Mouse (Mus musculus): ENCODE measurements around the gene Zkscan16. TPM values are rescaled to one million over a fixed set of nuclear protein-coding genes. Genes with fewer than 3 reads are reported as not detected.

Gene Zkscan16
- polyA plus RNA-seq (2014; fragmentation: Nextera tagmentation; extraction: Ambion mirVana) = 2.5 and 2.6 TPM in 2 replicates

DNA sequence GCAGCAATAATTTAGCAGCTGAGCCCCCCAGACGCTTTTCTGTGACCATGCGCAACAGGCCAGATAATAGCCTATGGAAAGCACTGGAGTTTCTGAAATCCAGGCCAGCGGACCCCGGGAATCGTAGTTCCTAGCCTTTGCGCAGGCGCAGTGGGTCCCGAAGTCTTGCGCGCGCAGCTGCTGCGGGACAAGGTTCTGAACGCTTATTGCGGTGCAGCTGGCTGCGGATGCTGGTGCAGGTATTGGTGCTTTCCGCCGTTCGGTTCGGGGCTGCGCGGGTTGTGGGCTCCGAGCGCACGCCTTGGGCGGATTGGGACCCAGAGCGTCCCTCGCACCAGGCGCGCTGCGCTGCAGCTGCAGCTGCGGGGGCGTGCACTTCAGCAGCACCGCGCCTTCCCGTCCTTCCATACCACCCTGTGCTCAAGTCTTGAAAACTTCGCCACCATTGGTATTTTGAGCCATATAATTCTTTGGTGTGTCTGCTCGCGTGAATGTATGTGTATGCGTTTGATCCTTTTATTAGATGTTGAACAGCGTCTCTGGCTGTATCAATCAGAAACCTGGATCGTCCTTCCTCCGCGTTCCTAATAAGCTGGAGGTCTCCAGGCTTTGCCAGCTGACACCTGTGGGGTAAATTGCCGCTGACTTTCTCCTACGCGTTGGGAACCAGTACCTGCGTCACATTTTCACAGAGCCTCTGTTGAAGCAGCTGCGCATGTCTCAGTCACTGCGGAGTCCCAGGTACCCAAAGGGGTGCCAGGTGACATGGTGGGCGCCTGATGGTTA, at the start of gene Zkscan16:
TSS of gene Zkscan16 (plus strand) at position 209 of the 786 bp plus-strand sequence.
- Histone ChIP-seq H3K27ac (ENCODE audit: low read depth, low read length) (peak within 1 kb of the TSS; percentile 34), H3K4me1 (ENCODE audit: control insufficient read depth, insufficient read depth, low read length) (peaks cover 9% of the 10 kb centered on the region), H3K4me2 (ENCODE audit: low read depth, low read length) (peak within 1 kb of the TSS; percentile 80), H3K9ac (replicated peaks; ENCODE audit: low read depth, low read length) (peak within 1 kb of the TSS; percentile 70), H3K27me3 (ENCODE audit: control insufficient read depth, insufficient read depth, low read length) (no peaks in the 10 kb centered on the region; the same call in 1 of the 2 replicates), H3K9me3 (ENCODE audit: control insufficient read depth, low read length) (no peaks in the 10 kb centered on the region), H3K36me3 (ENCODE audit: control insufficient read depth, insufficient read depth, low read length) (no peaks in the 10 kb centered on the region), H3K4me3 (ENCODE audit: low read depth, low read length) (peak within 1 kb of the TSS; percentile 70)
- peak; percentile 92 for ATAC-seq (ENCODE audit: low read depth)
- WGBS = 1% methylated on average over 50 of the region's 50 CpGs

- Histone ChIP-seq H3K27ac (ENCODE audit: low read depth, low read length) (no peak overlapping the region), H3K36me3 (ENCODE audit: control insufficient read depth, insufficient read depth, low read length) (no peaks in the 10 kb centered on the region), H3K27me3 (ENCODE audit: control insufficient read depth, insufficient read depth, low read length) (no peaks in the 10 kb centered on the region), H3K9me3 (ENCODE audit: control insufficient read depth, low read length) (no peaks in the 10 kb centered on the region), H3K4me2 (ENCODE audit: low read depth, low read length) (no peak overlapping the region), H3K4me3 (ENCODE audit: low read depth, low read length) (no peak overlapping the region), H3K9ac (replicated peaks; ENCODE audit: low read depth, low read length) (no peak overlapping the region), H3K4me1 (ENCODE audit: control insufficient read depth, insufficient read depth, low read length) (no peaks in the 10 kb centered on the region)
- WGBS = 90% methylated on average over 7 of the region's 7 CpGs
- ATAC-seq (ENCODE audit: low read depth) = no peak
These were observed 49.0 kb upstream of the Zkscan16 start for GRCm38 (mm10) chr4:58894399-58894798.

DNA sequence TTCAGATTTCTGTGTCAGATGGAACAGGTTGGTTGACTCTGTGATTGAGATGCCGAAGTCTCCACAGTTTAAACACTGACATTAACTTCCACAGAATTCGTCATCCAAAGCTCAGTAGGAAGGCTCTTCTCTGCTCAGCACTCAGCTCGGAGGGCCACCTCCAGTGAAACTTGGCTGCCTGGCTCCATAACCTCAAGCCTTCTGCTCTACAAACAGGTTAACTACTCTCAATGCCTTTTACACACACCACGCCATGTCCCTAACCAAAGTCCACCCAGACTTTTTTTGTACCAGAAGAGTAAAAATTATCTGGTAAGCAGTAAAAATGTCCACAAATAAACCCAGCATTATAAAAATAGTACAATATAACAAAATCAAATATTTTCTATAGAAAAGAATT, 46.0 kb upstream of the Zkscan16 start:
- Histone ChIP-seq H3K36me3 (ENCODE audit: control insufficient read depth, insufficient read depth, low read length) (no peaks in the 10 kb centered on the region), H3K27ac (ENCODE audit: low read depth, low read length) (no peak overlapping the region), H3K9ac (replicated peaks; ENCODE audit: low read depth, low read length) (no peak overlapping the region), H3K4me3 (ENCODE audit: low read depth, low read length) (no peak overlapping the region), H3K4me1 (ENCODE audit: control insufficient read depth, insufficient read depth, low read length) (no peaks in the 10 kb centered on the region), H3K4me2 (ENCODE audit: low read depth, low read length) (no peak overlapping the region), H3K9me3 (ENCODE audit: control insufficient read depth, low read length) (no peaks in the 10 kb centered on the region), H3K27me3 (ENCODE audit: control insufficient read depth, insufficient read depth, low read length) (no peaks in the 10 kb centered on the region)
- ATAC-seq (ENCODE audit: low read depth) = no peak
- 71% methylated on average over 4 of the region's 4 CpGs for WGBS

DNA sequence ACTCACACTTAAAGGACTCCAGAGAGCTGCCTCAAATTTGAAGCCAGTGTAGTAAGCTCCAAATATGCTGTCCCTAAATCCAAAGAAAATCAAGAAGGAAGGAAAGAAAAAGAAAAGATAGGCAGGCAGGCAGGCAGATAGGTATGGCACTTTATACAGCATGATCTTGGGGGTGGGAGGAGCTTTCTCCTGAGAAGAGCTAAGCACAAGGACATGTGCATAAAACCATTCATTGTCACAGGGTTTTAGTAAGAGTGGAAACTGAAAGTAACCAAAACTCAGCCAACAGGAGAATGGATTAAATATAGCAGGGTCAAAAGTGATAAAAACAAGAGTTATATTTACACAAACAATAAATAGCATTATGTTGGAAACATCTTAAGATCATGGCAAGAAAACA, 45.1 kb upstream of the Zkscan16 start:
- no peaks in the 10 kb centered on the region for H3K36me3 ChIP-seq (ENCODE audit: control insufficient read depth, insufficient read depth, low read length)
- no peak overlapping the region for H3K27ac ChIP-seq (ENCODE audit: low read depth, low read length)
- H3K27me3 ChIP-seq (ENCODE audit: control insufficient read depth, insufficient read depth, low read length) = no peaks in the 10 kb centered on the region
- ATAC-seq (ENCODE audit: low read depth) = no peak
- no peak overlapping the region for H3K4me2 ChIP-seq (ENCODE audit: low read depth, low read length)
- H3K9ac ChIP-seq (replicated peaks; ENCODE audit: low read depth, low read length) = no peak overlapping the region
- H3K4me3 ChIP-seq (ENCODE audit: low read depth, low read length) = no peak overlapping the region
- H3K9me3 ChIP-seq (ENCODE audit: control insufficient read depth, low read length) = no peaks in the 10 kb centered on the region
- no peaks in the 10 kb centered on the region for H3K4me1 ChIP-seq (ENCODE audit: control insufficient read depth, insufficient read depth, low read length)

DNA sequence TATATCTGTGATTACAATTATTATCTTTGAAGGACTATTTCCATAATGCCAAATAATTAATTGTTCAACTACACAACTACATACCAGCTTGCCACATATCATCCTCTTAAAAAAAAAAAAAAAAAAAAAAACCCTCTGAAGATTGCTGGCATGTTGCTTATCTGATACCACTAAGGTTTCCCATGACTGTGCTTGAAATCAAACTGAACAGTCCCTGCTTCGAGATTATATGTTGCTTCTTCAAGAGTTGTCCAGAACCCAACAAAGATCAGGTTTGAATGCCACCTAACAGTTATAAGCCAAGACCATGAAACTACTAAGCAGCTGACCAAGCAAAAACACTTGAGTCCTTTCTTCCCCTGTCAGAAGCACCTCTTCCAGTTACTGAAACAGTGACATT, 36.0 kb upstream of the Zkscan16 start:
- WGBS = 94% methylated on average over 1 of the region's 1 CpGs
- no peak overlapping the region for H3K27ac ChIP-seq (ENCODE audit: low read depth, low read length)
- no peak overlapping the region for H3K9ac ChIP-seq (replicated peaks; ENCODE audit: low read depth, low read length)
- ATAC-seq (ENCODE audit: low read depth) = no peak
- H3K4me2 ChIP-seq (ENCODE audit: low read depth, low read length) = no peak overlapping the region
- H3K4me1 ChIP-seq (ENCODE audit: control insufficient read depth, insufficient read depth, low read length) = peaks cover 3% of the 10 kb centered on the region; the same call in 1 of the 2 replicates
- H3K9me3 ChIP-seq (ENCODE audit: control insufficient read depth, low read length) = no peaks in the 10 kb centered on the region
- no peaks in the 10 kb centered on the region for H3K27me3 ChIP-seq (ENCODE audit: control insufficient read depth, insufficient read depth, low read length)
- H3K36me3 ChIP-seq (ENCODE audit: control insufficient read depth, insufficient read depth, low read length) = no peaks in the 10 kb centered on the region
- H3K4me3 ChIP-seq (ENCODE audit: low read depth, low read length) = no peak overlapping the region

DNA sequence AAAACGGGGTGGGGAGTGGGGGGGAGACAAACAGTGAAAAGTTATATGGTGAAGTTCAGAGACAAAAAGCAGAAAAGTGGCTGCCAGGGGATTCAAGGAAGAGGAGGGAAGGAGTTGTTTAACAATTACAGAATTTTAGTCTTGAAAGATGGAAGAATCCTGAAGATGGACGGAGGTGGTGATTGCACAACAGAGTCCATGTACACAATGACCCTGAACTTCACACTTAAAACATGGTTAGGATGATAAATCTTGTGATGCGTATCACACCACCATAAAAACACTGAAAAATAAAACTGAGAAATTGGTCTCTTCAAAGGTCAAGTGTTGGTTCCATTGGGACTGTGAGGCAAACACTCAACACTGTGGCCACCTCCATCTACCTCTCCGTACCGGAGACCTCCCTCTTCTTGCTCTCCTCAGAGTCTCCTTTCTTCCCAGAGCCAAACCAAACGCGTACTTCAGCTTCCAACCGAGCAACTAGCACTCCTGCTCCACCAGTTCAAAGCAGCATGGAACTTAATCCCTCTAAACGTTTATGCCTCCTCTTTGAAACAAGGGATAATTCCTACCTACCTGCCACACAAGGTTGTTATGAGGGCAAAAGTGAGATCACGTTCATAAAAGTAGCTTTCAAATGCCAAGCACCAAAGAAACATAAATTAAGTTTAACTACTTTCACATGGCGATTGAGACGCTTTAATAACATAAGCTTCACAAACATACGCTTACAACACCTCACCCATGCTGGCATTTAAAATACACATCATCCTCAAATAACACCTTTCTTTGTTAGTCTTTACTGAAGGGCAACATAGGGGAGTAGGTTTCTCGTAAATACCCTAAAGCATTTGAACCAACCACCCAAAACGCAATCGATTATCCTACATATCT, 33.0 kb upstream of the Zkscan16 start:
- H3K27ac ChIP-seq (ENCODE audit: low read depth, low read length) = peak overlapping the region; percentile 98; the same call in 1 of the 2 replicates
- no peak for ATAC-seq (ENCODE audit: low read depth)
- H3K4me3 ChIP-seq (ENCODE audit: low read depth, low read length) = peak overlapping the region; percentile 71
- 35% methylated on average over 16 of the region's 16 CpGs for WGBS
- H3K27me3 ChIP-seq (ENCODE audit: control insufficient read depth, insufficient read depth, low read length) = no peaks in the 10 kb centered on the region
- no peaks in the 10 kb centered on the region for H3K9me3 ChIP-seq (ENCODE audit: control insufficient read depth, low read length)
- peak overlapping the region; percentile 42 for H3K4me2 ChIP-seq (ENCODE audit: low read depth, low read length)
- peaks cover 6% of the 10 kb centered on the region; the same call in 1 of the 2 replicates for H3K4me1 ChIP-seq (ENCODE audit: control insufficient read depth, insufficient read depth, low read length)
- peak overlapping the region; percentile 97 for H3K9ac ChIP-seq (replicated peaks; ENCODE audit: low read depth, low read length)
- H3K36me3 ChIP-seq (ENCODE audit: control insufficient read depth, insufficient read depth, low read length) = no peaks in the 10 kb centered on the region

GRCm38 (mm10) chr4:58911069-58911830, 32.2 kb upstream of the Zkscan16 start:
- H3K27me3 ChIP-seq (ENCODE audit: control insufficient read depth, insufficient read depth, low read length) = no peaks in the 10 kb centered on the region
- H3K9me3 ChIP-seq (ENCODE audit: control insufficient read depth, low read length) = no peaks in the 10 kb centered on the region
- H3K27ac ChIP-seq (ENCODE audit: low read depth, low read length) = peak overlapping the region; percentile 98
- H3K4me3 ChIP-seq (ENCODE audit: low read depth, low read length) = peak overlapping the region; percentile 71
- whole genome bisulfite sequencing = under 1% methylated on average over 49 of the region's 56 CpGs
- peaks cover 6% of the 10 kb centered on the region; the same call in 1 of the 2 replicates for H3K4me1 ChIP-seq (ENCODE audit: control insufficient read depth, insufficient read depth, low read length)
- peak overlapping the region; percentile 97 for H3K9ac ChIP-seq (replicated peaks; ENCODE audit: low read depth, low read length)
- peak overlapping the region; percentile 42 for H3K4me2 ChIP-seq (ENCODE audit: low read depth, low read length)
- ATAC-seq (ENCODE audit: low read depth) = peak; percentile 68
- H3K36me3 ChIP-seq (ENCODE audit: control insufficient read depth, insufficient read depth, low read length) = no peaks in the 10 kb centered on the region

DNA sequence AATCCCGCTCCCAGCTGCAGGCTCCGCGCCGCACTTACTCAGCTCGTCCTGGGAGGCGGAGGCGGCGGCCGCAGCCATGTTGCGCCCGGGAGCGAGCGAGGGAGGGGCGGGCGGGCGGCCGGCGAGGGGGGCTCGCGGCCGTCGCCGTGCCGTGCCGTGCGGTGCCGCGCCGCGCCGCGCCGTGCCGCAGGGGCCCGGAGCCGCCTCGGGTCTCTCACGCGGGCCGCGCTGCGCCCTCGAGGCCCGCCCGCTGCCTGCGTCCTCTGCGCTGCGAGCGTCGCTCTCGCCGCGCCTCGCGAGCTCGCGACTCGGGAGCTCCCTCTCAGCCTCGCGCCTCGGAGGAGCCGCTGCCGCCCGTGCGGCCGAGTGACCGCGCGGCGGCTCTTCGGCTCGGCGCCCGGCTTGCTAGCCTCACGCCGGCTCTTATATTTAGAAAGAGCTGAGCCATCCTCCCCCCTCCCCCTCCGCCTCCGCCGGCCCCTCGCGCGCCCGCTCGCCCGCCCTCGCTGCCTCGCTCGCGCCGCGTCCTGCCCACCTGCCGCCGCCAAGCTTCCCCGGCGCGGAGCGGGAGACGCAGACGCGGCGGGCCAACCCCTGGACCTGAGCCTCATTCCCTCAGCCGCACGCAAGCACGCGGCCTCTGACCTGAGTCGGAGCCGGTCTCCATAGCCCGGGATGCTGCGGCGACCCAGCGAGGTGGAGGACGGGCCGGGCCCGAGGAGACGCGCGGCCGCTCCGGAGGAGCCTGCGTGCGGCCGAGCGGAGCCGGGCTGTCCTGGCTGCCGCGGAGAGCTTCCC, 31.4 kb upstream of the Zkscan16 start:
- peaks cover 6% of the 10 kb centered on the region; the same call in 1 of the 2 replicates for H3K4me1 ChIP-seq (ENCODE audit: control insufficient read depth, insufficient read depth, low read length)
- H3K4me3 ChIP-seq (ENCODE audit: low read depth, low read length) = peak overlapping the region; percentile 71
- H3K27ac ChIP-seq (ENCODE audit: low read depth, low read length) = peak overlapping the region; percentile 98
- H3K9me3 ChIP-seq (ENCODE audit: control insufficient read depth, low read length) = no peaks in the 10 kb centered on the region
- H3K36me3 ChIP-seq (ENCODE audit: control insufficient read depth, insufficient read depth, low read length) = no peaks in the 10 kb centered on the region
- peak; percentile 89 for ATAC-seq (ENCODE audit: low read depth)
- H3K4me2 ChIP-seq (ENCODE audit: low read depth, low read length) = peak overlapping the region; percentile 42
- H3K27me3 ChIP-seq (ENCODE audit: control insufficient read depth, insufficient read depth, low read length) = no peaks in the 10 kb centered on the region
- under 1% methylated on average over 104 of the region's 126 CpGs for WGBS
- peak overlapping the region; percentile 97 for H3K9ac ChIP-seq (replicated peaks; ENCODE audit: low read depth, low read length)

All from neural tube, embryonic 14.5 days (tissue).